Mouse (Mus musculus): ENCODE results near the gene Cd164l2.

- TF ChIP-seq POLR2A (IDR thresholded peaks at IDR 0.05; ENCODE audit: control insufficient read depth, low read depth, low read length): no peak
- no peak for TF ChIP-seq CTCF (IDR thresholded peaks at IDR 0.05; ENCODE audit: control insufficient read depth, insufficient read depth, insufficient replicate concordance, low read depth, low read length)
These were observed 26.0 kb downstream of the Cd164l2 start for GRCm38 (mm10) chr4:133237911-133238310.

Measured in testis, adult 2 months (tissue).